Mouse (Mus musculus): ENCODE measurements at regions not wholly inside any gene's neighbourhood (a gene's known extent, or its start where the extent isn't known, plus 50 kb on each side); places are given as distances from the start of the nearest gene placed in this dataset.

GRCm38 (mm10) chr3:35547696-35548095, 206.2 kb upstream of the Atp11b start:
- Histone ChIP-seq H3K27me3 (replicated peaks) (no peaks in the 10 kb centered on the region), H3K4me3 (replicated peaks in 1 of 3; ENCODE audit: low read depth in 2 of 3, low read length in 2 of 3, poor library complexity in 1 of 3) (no peak overlapping the region), H3K9ac (ENCODE audit: insufficient read depth, low read depth) (no peak overlapping the region), H3K36me3 (replicated peaks in 1 of 2; ENCODE audit: control insufficient read depth in 1 of 2, insufficient read depth in 1 of 2, low read length in 1 of 2) (no peaks in the 10 kb centered on the region), H3K4me1 (ENCODE audit: control insufficient read depth in 1 of 2, insufficient read depth in 2 of 2) (no peaks in the 10 kb centered on the region), H3K27ac (ENCODE audit: insufficient read depth, low read depth) (no peak overlapping the region), H3K79me2 (replicated peaks; ENCODE audit: control insufficient read depth, extremely low read depth, insufficient read depth, poor library complexity, severe bottlenecking) (no peaks in the 10 kb centered on the region), H3K9me3 (replicated peaks; ENCODE audit: low read length) (no peaks in the 10 kb centered on the region), H3K4me2 (ENCODE audit: insufficient read depth, low read depth, poor library complexity, severe bottlenecking) (no peak overlapping the region)
- in situ Hi-C loops (cut with MboI; ENCODE audit: low pct_ligation_motif_present, low pct_unique_long_range_greater_than_20kb, low sequenced_read_pairs) (no loop called here), dilution Hi-C loops (cut with MboI; ENCODE audit: extremely low pct_ligation_motif_present, extremely low pct_unique_long_range_greater_than_20kb, low sequenced_read_pairs) (no loop called here)
- TF ChIP-seq TBP (conservative IDR thresholded peaks at IDR 0.05; ENCODE audit: low read depth, low read length): no peak
- no peak for TF ChIP-seq SMC3 (IDR thresholded peaks at IDR 0.05; ENCODE audit: low read depth, low read length)
- no peak for TF ChIP-seq POLR2AphosphoS2 (IDR thresholded peaks at IDR 0.05; ENCODE audit: low read depth, low read length)
- TF ChIP-seq ELF1 (IDR thresholded peaks at IDR 0.05; ENCODE audit: low read depth, low read length): no peak
- no peak for TF ChIP-seq MYC (IDR thresholded peaks at IDR 0.05; ENCODE audit: low read depth, low read length)
- no peak for TF ChIP-seq NELFE (IDR thresholded peaks at IDR 0.05; ENCODE audit: low read depth, low read length)
- no peak for DNase-seq (ENCODE audit: extremely low read depth)

- no peak overlapping the region for H3K9ac ChIP-seq (ENCODE audit: insufficient read depth, low read depth)
- no peaks in the 10 kb centered on the region for H3K79me2 ChIP-seq (replicated peaks; ENCODE audit: control insufficient read depth, extremely low read depth, insufficient read depth, poor library complexity, severe bottlenecking)
- no peak overlapping the region for H3K27ac ChIP-seq (ENCODE audit: insufficient read depth, low read depth)
- H3K4me2 ChIP-seq (ENCODE audit: insufficient read depth, low read depth, poor library complexity, severe bottlenecking): no peak overlapping the region
- no peaks in the 10 kb centered on the region for H3K27me3 ChIP-seq (replicated peaks)
- H3K4me1 ChIP-seq (ENCODE audit: control insufficient read depth in 1 of 2, insufficient read depth in 2 of 2): no peaks in the 10 kb centered on the region
- H3K36me3 ChIP-seq (replicated peaks in 1 of 2; ENCODE audit: control insufficient read depth in 1 of 2, insufficient read depth in 1 of 2, low read length in 1 of 2): no peaks in the 10 kb centered on the region
- in situ Hi-C loops (cut with MboI; ENCODE audit: low pct_ligation_motif_present, low pct_unique_long_range_greater_than_20kb, low sequenced_read_pairs): no loop called here
- no peak for TF ChIP-seq POLR2A (IDR thresholded peaks at IDR 0.05; ENCODE audit: low read depth, low read length)
- no peak for TF ChIP-seq MAZ (IDR thresholded peaks at IDR 0.05; ENCODE audit: low read depth, low read length)
- TF ChIP-seq UBTF (IDR thresholded peaks at IDR 0.05; ENCODE audit: low read depth, low read length): no peak
- TF ChIP-seq BHLHE40 (IDR thresholded peaks at IDR 0.05; ENCODE audit: low read depth, low read length): no peak
- TF ChIP-seq MAX (IDR thresholded peaks at IDR 0.05; ENCODE audit: low read length): no peak
- no peak for TF ChIP-seq ETS1 (conservative IDR thresholded peaks at IDR 0.05; ENCODE audit: low read depth, low read length)
- no peak for TF ChIP-seq USF2 (conservative IDR thresholded peaks at IDR 0.05; ENCODE audit: low read depth, low read length)
- no peak for TF ChIP-seq CHD1 (IDR thresholded peaks at IDR 0.05; ENCODE audit: low read depth, low read length)
- TF ChIP-seq TCF12 (IDR thresholded peaks at IDR 0.05; ENCODE audit: low read depth, low read length): no peak
- no peak for TF ChIP-seq MAFK (IDR thresholded peaks at IDR 0.05; ENCODE audit: insufficient replicate concordance, low read length)
- no peak for TF ChIP-seq MEF2A (IDR thresholded peaks at IDR 0.05; ENCODE audit: borderline replicate concordance, low read depth, low read length)
- no peak overlapping the region for H3K4me3 ChIP-seq (replicated peaks in 1 of 3; ENCODE audit: low read depth in 2 of 3, low read length in 2 of 3, poor library complexity in 1 of 3)
- H3K9me3 ChIP-seq (replicated peaks; ENCODE audit: low read length): no peaks in the 10 kb centered on the region
- dilution Hi-C loops (cut with MboI; ENCODE audit: extremely low pct_ligation_motif_present, extremely low pct_unique_long_range_greater_than_20kb, low sequenced_read_pairs): no loop called here
- no peak for DNase-seq (ENCODE audit: extremely low read depth)
Measured at GRCm38 (mm10) chr3:35551791-35552190, 202.1 kb upstream of the Atp11b start.

Measured in CH12.LX (cell line).